ENCODE assay signal across 25 mouse cellular contexts in genomic region chr15:15743011-15743410, GRCm38 (mm10).
A peak's percentile ranks its signal among the peaks of the same experiment; 100 is the strongest.
DNase-seq lines count a peak whose midpoint lies in the region; TF ChIP-seq lines count a peak whose summit lies in the region.
"Had no signal": no experiment of that assay in that cellular context is flagged by ENCODE, and none has a peak within 500 bp of the region (broad histone marks: within the 10 kb centered on the region; RNA-seq: fewer than 3 reads in every experiment).

No protein-coding gene starts in this region.

- 73% methylated on average over 5 of the region's 5 CpGs for WGBS in lung, adult 2 months

- TF ChIP-seq POLR2A in lung, adult 2 months (IDR thresholded peaks at IDR 0.05; ENCODE audit: borderline replicate concordance, extremely low read depth, low read depth, low read length), result no peak

- H3K4me3 ChIP-seq in lung, adult 2 months (replicated peaks; ENCODE audit: extremely low read depth, low read depth, low read length), result no peak overlapping the region
- H3K4me3 ChIP-seq: embryonic facial prominence, embryonic 12.5 days; gastrocnemius, adult 2 months; heart, adult 2 months; heart, embryonic 12.5 days; intestine, embryonic 15.5 days; limb, embryonic 13.5 days; midbrain, embryonic 12.5 days; stomach, embryonic 15.5 days had no signal

- DNase-seq in 3T3-L1 (ENCODE audit: low read depth, low spot score) (peak; percentile 17), ES-CJ7 (ENCODE audit: low read depth, low spot score) (peak; percentile 14), WW6 (ENCODE audit: low read depth, low spot score) (peak; percentile 5)
- DNase-seq in mesoderm, embryonic 11.5 days (ENCODE audit: low read depth, low spot score), result peak; percentile 36
- DNase-seq in ovary, postnatal 14 days (ENCODE audit: low spot score), result no peak
- DNase-seq in lung, adult 2 months, result no peak
- no peak for DNase-seq in neural tube, embryonic 10.5 days (ENCODE audit: extremely low spot score, low spot score)
- DNase-seq: adrenal gland, postnatal 14 days; cerebellum, adult 11 months; cerebellum, adult 9-11 months; gastrocnemius, adult 2 months; gastrocnemius, postnatal 36 days; heart, adult 2 months; heart, postnatal 4 days; kidney, adult 8-10 months; kidney, postnatal 4 days; lung, postnatal 36 days; right cerebral cortex, adult 18-20 months; right cerebral cortex, postnatal 4 days had no signal

- TF ChIP-seq CTCF in lung, adult 2 months (IDR thresholded peaks at IDR 0.05; ENCODE audit: insufficient read depth, low read length), result no peak

- H3K4me1 ChIP-seq in lung, adult 2 months (ENCODE audit: control insufficient read depth, insufficient read depth, low read length), result no peaks in the 10 kb centered on the region
- H3K4me1 ChIP-seq: embryonic facial prominence, embryonic 12.5 days; heart, embryonic 12.5 days; intestine, embryonic 15.5 days; limb, embryonic 13.5 days; midbrain, embryonic 12.5 days; stomach, embryonic 15.5 days had no signal

Comparison
In these comparisons a context has a peak if more than half of its experiments do, and no peak if none do; other contexts are left out.
1. DNase-seq: peak in 3T3-L1 (single experiment), ES-CJ7 (single experiment), WW6 (single experiment) and mesoderm, embryonic 11.5 days (single experiment); none in ovary, postnatal 14 days (single experiment), lung, adult 2 months (single experiment) and neural tube, embryonic 10.5 days (single experiment).